Mouse (Mus musculus): ENCODE measurements at regions not wholly inside any gene's neighbourhood (a gene's known extent, or its start where the extent isn't known, plus 50 kb on each side); places are given as distances from the start of the nearest gene placed in this dataset.

DNA sequence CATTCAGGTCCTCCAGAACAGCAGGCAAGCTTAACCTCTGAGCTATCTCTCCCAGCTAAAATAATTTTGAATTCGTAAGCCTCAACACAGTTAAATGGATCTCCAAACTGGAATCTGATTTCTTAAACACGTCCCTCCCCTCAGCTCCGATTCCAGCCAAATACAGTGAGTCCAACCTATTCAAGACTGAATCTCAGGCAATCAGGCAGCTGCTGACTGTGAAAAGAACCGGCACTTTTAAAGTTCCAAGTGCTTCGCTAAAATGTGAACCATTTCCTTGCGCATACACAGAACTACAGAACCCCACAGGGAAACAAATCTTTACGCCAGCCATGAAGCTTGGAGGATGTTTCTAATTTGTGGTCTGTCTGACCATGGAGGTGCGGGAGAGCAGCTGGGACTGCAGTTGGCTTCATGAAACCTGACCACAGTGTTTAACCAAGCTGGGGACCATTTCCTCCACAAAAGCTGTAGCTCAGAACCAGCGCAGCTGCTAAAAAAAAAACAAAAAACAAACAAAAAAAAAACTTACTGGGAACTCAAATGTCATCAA lies 160.1 kb upstream of the Chd6 start:
- WGBS = 66% methylated on average over 9 of the region's 9 CpGs
- no peaks in the 10 kb centered on the region for H3K36me3 ChIP-seq (ENCODE audit: control insufficient read depth, insufficient read depth, low read length)
- no peak for TF ChIP-seq CTCF (IDR thresholded peaks at IDR 0.05; ENCODE audit: extremely low read depth, insufficient read length, insufficient replicate concordance, low read depth, low read length)
- no peak for TF ChIP-seq POLR2A (IDR thresholded peaks at IDR 0.05; ENCODE audit: low read depth, low read length)
- H3K27ac ChIP-seq (ENCODE audit: insufficient read depth, low read depth, low read length) = no peak overlapping the region
- H3K27me3 ChIP-seq (ENCODE audit: control insufficient read depth, insufficient read depth, low read length) = no peaks in the 10 kb centered on the region
- no peaks in the 10 kb centered on the region for H3K4me1 ChIP-seq (ENCODE audit: control insufficient read depth, insufficient read depth, insufficient read length, low read length)
- no peak overlapping the region for H3K4me3 ChIP-seq (ENCODE audit: low read depth, low read length)

DNA sequence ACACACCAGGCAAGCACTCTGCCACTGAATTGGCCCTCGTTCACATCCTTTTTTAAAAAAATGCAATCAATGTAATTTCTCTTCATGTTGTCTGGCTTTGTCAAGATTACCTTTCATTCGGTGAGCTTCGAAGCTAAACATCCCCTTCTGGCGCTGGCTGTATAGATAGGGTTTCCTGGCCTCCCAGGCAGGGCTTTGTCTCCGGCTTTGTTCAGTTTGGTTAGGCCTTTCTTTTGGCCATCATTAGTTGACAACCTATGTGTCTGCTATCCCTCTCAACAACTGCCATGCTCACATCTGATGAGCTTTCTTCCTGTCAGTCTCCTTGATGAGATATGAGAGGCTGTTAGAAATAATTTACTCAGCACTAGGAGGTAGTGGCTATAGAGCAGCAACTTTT lies 157.6 kb upstream of the Chd6 start:
- H3K36me3 ChIP-seq (ENCODE audit: control insufficient read depth, insufficient read depth, low read length) = no peaks in the 10 kb centered on the region
- H3K27me3 ChIP-seq (ENCODE audit: control insufficient read depth, insufficient read depth, low read length) = no peaks in the 10 kb centered on the region
- no peak overlapping the region for H3K4me3 ChIP-seq (ENCODE audit: low read depth, low read length)
- no peak for TF ChIP-seq CTCF (IDR thresholded peaks at IDR 0.05; ENCODE audit: extremely low read depth, insufficient read length, insufficient replicate concordance, low read depth, low read length)
- TF ChIP-seq POLR2A (IDR thresholded peaks at IDR 0.05; ENCODE audit: low read depth, low read length) = no peak
- H3K4me1 ChIP-seq (ENCODE audit: control insufficient read depth, insufficient read depth, insufficient read length, low read length) = no peaks in the 10 kb centered on the region
- H3K27ac ChIP-seq (ENCODE audit: insufficient read depth, low read depth, low read length) = no peak overlapping the region
- WGBS = 49% methylated on average over 5 of the region's 5 CpGs

DNA sequence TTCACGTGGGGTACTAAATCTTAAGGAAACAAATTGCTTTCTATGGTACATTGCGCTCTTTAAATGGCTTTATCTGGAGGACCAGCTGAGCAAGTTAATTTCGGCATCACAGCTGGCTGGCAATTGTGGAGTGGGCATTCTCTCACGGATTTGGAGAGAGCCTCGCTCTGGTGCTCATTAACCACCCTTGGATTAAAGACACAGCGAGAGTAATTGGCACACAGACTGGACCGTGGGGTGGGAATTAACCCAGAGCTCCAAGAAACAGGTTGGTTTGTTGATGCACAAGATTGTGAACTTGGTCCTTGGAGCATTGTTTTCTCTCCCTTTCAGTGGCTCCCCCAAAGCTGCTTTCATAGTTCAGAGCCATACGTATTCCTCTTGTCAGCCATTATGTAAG lies 156.3 kb upstream of the Chd6 start:
- H3K4me3 ChIP-seq (ENCODE audit: low read depth, low read length) = no peak overlapping the region
- 66% methylated on average over 8 of the region's 8 CpGs for WGBS
- no peak overlapping the region for H3K27ac ChIP-seq (ENCODE audit: insufficient read depth, low read depth, low read length)
- no peaks in the 10 kb centered on the region for H3K36me3 ChIP-seq (ENCODE audit: control insufficient read depth, insufficient read depth, low read length)
- no peaks in the 10 kb centered on the region for H3K27me3 ChIP-seq (ENCODE audit: control insufficient read depth, insufficient read depth, low read length)
- no peaks in the 10 kb centered on the region for H3K4me1 ChIP-seq (ENCODE audit: control insufficient read depth, insufficient read depth, insufficient read length, low read length)
- TF ChIP-seq CTCF (IDR thresholded peaks at IDR 0.05; ENCODE audit: extremely low read depth, insufficient read length, insufficient replicate concordance, low read depth, low read length) (no peak), POLR2A (IDR thresholded peaks at IDR 0.05; ENCODE audit: low read depth, low read length) (no peak)

DNA sequence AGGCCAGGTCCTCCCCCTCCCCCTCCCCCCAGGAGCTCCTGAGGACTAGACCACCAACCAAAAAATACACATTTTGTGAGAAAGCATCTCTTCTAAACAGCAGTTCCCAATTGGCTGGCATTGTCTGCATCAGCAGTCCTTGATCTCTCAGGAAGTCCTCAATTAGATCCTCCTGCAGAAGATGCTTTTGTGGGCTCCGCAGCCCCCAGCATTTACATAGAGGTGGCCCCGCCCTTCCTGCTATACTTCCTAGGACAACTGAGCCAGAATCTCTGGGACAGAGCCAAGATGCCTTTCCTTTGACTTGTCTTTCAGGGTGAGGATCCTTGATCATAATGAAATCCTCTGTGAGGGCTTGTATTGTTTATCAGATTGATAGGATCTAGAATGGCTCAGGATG lies 143.9 kb upstream of the Chd6 start:
- Histone ChIP-seq H3K4me3 (ENCODE audit: low read depth, low read length) (no peak overlapping the region), H3K4me1 (ENCODE audit: control insufficient read depth, insufficient read depth, insufficient read length, low read length) (no peaks in the 10 kb centered on the region), H3K27ac (ENCODE audit: insufficient read depth, low read depth, low read length) (no peak overlapping the region), H3K27me3 (ENCODE audit: control insufficient read depth, insufficient read depth, low read length) (no peaks in the 10 kb centered on the region), H3K36me3 (ENCODE audit: control insufficient read depth, insufficient read depth, low read length) (no peaks in the 10 kb centered on the region)
- TF ChIP-seq POLR2A (IDR thresholded peaks at IDR 0.05; ENCODE audit: low read depth, low read length) (no peak), CTCF (IDR thresholded peaks at IDR 0.05; ENCODE audit: extremely low read depth, insufficient read length, insufficient replicate concordance, low read depth, low read length) (no peak)
- WGBS = 72% methylated on average over 2 of the region's 2 CpGs

DNA sequence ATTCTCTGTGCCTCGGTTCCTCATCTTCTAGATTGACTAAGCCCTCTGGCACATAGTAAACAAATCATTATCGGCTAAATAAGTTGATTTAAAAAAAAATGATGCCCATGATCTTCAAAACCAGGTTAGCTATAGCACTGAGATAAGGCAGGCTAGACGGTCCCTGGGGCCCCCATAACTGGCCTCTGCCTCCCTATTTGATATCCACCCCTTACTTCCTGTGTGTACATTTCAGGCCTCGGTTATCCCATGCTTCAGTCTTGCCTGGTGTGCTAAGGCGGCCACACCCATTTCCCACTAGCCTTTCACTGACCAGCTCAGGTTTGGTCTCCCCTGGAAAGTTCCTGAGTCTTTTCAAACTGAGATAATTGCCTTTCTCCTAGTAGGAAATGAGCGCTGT lies 132.8 kb upstream of the Chd6 start:
- Histone ChIP-seq H3K36me3 (ENCODE audit: control insufficient read depth, insufficient read depth, low read length) (no peaks in the 10 kb centered on the region), H3K4me3 (ENCODE audit: low read depth, low read length) (no peak overlapping the region), H3K27me3 (ENCODE audit: control insufficient read depth, insufficient read depth, low read length) (no peaks in the 10 kb centered on the region), H3K27ac (ENCODE audit: insufficient read depth, low read depth, low read length) (no peak overlapping the region), H3K4me1 (ENCODE audit: control insufficient read depth, insufficient read depth, insufficient read length, low read length) (no peaks in the 10 kb centered on the region)
- TF ChIP-seq POLR2A (IDR thresholded peaks at IDR 0.05; ENCODE audit: low read depth, low read length) (no peak), CTCF (IDR thresholded peaks at IDR 0.05; ENCODE audit: extremely low read depth, insufficient read length, insufficient replicate concordance, low read depth, low read length) (no peak)
- WGBS = 22% methylated on average over 6 of the region's 6 CpGs

DNA sequence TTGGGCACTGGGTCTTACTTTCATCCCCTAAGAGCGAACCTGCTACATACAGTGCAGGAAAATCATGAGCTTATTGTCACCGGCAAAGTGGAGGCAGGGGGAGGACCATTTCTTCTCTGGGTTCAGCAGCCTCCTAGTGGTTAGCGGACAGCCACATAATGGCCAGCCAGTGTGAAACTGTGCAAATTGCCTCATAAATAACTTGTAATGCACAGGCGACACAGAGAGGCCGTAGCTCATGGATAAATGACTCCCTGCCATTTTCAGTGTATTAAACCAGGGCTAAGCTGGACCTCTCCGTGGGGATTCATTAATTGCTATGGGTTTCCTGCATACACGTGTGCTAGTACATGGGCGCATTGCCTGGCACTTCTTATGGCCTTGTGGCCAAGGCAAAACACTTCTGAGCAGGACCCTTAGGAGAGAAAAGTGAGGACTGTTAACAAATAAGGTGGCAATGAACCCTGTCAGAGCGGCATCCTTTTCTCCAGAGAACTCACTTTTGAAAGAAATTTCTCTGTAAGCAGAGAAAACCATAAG lies 128.5 kb upstream of the Chd6 start:
- H3K4me1 ChIP-seq (ENCODE audit: control insufficient read depth, insufficient read depth, insufficient read length, low read length) = no peaks in the 10 kb centered on the region
- TF ChIP-seq CTCF (IDR thresholded peaks at IDR 0.05; ENCODE audit: extremely low read depth, insufficient read length, insufficient replicate concordance, low read depth, low read length) = no peak
- no peak for TF ChIP-seq POLR2A (IDR thresholded peaks at IDR 0.05; ENCODE audit: low read depth, low read length)
- no peak overlapping the region for H3K27ac ChIP-seq (ENCODE audit: insufficient read depth, low read depth, low read length)
- H3K36me3 ChIP-seq (ENCODE audit: control insufficient read depth, insufficient read depth, low read length) = no peaks in the 10 kb centered on the region
- 82% methylated on average over 9 of the region's 9 CpGs for WGBS
- no peaks in the 10 kb centered on the region for H3K27me3 ChIP-seq (ENCODE audit: control insufficient read depth, insufficient read depth, low read length)
- no peak overlapping the region for H3K4me3 ChIP-seq (ENCODE audit: low read depth, low read length)

DNA sequence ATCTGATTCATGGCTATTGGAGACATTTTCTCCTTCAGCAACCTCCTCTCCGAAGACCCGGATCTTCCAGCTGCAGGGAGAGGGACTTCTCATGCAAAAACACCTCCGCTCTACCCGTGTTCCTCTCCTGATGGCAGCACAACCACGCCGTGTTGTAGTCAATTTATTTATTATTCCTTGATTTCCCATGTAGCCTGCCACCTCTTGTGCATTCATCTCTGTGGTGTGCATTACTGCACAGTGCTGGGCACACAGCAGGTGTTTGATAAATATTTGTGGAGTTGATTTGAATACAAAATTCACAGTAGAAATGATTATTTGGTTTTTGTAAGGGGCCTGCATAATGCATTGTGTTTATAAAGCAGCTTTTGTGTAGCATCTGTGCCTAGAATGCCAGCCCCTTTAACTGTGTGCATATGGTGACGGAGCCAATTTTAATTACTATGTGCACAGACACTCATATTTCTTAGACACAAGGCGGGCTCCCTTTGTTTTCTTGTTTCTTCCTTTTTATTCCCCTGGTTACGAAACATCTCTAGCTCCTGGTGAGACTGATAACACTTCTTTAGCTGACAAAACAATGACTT lies 124.4 kb upstream of the Chd6 start:
- no peaks in the 10 kb centered on the region for H3K36me3 ChIP-seq (ENCODE audit: control insufficient read depth, insufficient read depth, low read length)
- no peak overlapping the region for H3K27ac ChIP-seq (ENCODE audit: insufficient read depth, low read depth, low read length)
- no peak overlapping the region for H3K4me3 ChIP-seq (ENCODE audit: low read depth, low read length)
- no peaks in the 10 kb centered on the region for H3K4me1 ChIP-seq (ENCODE audit: control insufficient read depth, insufficient read depth, insufficient read length, low read length)
- TF ChIP-seq CTCF (IDR thresholded peaks at IDR 0.05; ENCODE audit: extremely low read depth, insufficient read length, insufficient replicate concordance, low read depth, low read length) = no peak
- no peak for TF ChIP-seq POLR2A (IDR thresholded peaks at IDR 0.05; ENCODE audit: low read depth, low read length)
- H3K27me3 ChIP-seq (ENCODE audit: control insufficient read depth, insufficient read depth, low read length) = no peaks in the 10 kb centered on the region
- WGBS = 81% methylated on average over 9 of the region's 9 CpGs

All from small intestine, adult 2 months (tissue).